Mouse (Mus musculus): ENCODE measurements around the gene Mkrn2. TPM values are rescaled to one million over a fixed set of nuclear protein-coding genes. Genes with fewer than 3 reads are reported as not detected.
"Not testable (repeated sequence)": the region's sequence is repeated elsewhere in the genome, so short reads cannot be mapped to it uniquely, and the experiment has no call there.

The Mkrn2 gene
- polyA plus RNA-seq, 2 experiments from 2014 or later, result 42.2 to 45.6 TPM

DNA sequence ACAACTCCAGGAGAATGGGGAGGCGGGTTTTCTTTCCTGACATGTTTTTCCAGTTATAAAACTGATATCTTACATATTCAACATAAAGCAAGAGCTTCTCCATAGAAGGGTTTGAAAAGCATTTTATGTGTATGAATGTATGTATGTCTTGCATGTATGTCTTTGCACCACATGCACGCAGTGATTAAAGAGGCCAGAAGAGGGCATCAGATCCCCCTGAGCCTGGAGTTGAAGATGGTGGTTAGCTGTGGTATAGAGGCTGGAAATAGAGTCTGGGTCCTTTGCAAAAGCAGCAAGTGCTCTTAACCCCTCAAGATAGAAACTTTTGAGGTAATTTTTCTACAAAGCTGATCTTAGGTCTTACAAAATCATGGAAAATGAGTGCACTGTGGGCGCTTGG lies 7.4 kb downstream of the Mkrn2 start:
- peak; percentile 57 for ATAC-seq

DNA sequence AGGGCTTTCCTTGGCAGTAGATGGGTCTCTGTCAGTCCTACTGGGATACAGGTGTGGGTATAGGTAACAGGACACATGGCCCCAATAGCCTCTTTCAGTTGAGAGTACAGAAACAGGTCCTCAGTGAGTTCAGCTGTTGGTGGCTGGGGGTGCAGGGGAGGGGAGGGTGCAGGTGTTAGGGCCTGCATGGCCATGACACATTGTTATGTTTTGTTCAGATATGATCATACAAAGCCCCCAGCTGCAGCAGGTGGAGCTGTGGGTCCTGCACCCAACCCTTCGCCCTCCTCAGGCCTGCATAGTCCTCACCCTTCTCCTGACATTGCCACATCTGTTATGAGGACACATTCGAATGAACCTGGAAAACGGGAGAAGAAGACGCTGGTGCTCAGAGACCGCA lies 8.6 kb downstream of the Mkrn2 start:
- no peak for ATAC-seq

DNA sequence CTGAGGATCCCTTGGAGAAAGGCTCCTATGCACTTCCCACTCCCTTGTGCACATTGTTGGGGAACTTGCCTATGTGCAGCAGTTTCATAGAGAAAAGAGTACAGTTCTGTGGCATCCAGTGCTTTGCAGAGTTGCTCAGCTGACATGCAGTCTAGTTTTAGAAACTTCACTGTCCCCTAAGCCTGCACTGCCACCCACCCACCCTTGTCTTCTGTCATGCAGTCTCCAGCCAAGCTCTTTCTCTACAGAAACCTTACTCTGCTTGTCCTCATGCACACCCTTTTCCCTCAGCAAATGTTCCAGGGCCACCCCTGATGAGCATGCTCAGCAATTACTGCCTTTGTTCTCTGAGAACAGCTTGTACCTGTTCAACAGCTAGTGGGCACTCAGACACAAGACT lies 12.1 kb downstream of the Mkrn2 start:
- ATAC-seq, result no peak

DNA sequence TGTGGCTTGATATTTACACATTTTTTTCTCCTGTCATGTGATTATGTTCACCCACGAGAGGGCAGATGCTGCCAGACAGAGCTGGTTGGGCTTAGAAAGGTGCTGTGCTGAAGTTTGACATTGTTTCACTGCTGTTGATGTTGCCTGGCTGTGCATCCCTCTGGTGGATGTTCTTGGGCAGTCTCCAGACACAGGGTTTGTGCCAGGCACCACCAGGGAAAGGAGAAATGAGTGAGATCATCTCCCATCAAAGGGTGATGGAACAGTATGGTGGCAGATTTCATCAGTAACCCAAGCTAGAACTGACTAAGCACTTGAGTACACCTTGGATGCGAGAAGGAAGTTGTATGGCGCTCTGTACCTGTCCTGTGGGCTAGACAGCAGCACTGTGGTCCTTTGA lies 14.3 kb downstream of the Mkrn2 start:
- ATAC-seq, result no peak

DNA sequence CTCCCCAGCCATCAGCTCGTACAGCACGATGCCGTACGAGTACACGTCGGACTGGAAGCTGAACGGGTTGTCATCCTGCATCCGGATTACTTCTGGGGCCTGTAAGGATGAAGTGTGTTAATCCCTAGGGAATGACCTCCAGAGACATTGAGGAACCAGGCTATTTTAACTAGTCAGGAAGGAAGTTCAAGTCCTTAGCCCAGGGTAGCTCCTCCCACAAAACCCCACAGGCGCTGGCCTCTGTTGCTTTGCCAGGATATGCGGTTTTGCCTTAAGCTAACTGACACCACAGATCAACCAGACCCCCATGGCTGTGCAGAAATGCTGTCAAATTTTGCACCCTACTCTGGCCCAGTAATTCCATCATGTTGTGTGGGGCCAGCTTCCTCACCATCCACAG lies 18.1 kb downstream of the Mkrn2 start:
- peak; percentile 62 for ATAC-seq

DNA sequence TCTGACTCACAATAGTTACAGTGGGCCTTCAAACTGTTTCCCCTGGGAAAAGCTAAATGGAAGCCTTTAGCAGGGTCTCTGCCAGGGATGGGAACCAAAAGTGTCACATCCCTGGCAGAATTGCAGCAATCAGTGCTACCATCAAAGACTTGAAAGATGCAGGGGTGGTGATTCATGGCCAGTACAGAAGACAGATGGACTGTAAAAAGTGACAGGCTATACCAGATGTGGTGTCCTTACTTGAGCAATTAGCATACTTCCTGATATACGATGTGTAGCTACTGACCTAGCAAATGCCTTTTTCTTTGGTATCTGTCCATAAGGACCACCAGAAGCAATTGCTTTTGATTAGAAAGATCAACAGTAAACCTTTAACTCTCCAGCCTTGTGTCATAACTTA lies 19.2 kb downstream of the Mkrn2 start:
- no peak for ATAC-seq

DNA sequence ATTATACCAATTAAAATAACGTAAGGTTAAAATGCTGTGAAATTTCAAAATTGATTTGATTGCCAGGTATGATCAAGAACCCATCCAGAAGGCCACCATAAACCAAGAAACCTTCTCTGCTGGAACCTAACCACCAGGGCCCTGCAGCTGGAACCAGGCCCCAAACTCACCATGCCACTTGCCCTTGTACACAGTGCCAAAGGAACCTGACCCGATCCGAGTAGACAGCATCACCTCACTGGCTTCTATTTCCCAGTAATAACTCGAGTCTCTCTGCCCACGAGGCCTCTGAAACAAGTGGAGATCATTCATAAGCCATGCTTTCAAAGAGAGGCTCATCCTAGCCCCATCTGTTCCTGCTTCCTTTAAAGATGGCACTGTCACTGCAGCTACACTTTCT lies 24.4 kb downstream of the Mkrn2 start:
- no peak for ATAC-seq

DNA sequence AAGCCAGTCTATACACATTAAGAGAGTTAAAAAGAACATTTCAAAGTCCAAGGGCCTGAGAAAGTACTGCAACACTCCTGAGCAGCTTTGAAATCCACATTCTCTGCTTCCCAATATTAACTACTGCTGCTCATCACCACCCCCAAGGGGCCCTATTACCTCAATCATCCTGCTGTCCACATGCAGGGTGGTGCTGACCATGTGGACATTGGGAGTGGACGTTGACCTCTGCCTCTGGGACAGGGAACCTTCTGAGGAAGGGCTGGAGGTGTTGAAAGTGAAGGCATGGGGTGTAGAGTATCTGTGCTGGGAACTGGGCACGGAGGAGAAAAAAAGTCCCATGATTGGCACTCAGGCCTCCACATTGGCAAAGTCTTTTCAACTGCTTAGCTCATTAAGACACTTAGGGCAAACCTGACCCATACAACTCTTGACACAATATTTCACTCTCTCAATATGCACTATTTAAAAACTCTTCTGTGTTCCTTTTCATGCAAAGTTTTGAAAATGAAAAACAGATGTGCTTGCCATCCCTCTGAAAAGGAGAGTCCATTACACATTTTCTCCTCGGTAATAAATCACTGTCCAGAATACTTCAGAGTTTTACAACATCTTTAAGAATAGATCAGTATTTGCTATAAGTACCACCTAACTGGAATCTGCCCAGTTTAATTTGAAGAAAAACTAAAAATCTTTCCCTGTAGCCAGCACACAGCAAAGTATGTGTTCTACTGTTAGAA lies 29.5 kb downstream of the Mkrn2 start:
- no peak for ATAC-seq

DNA sequence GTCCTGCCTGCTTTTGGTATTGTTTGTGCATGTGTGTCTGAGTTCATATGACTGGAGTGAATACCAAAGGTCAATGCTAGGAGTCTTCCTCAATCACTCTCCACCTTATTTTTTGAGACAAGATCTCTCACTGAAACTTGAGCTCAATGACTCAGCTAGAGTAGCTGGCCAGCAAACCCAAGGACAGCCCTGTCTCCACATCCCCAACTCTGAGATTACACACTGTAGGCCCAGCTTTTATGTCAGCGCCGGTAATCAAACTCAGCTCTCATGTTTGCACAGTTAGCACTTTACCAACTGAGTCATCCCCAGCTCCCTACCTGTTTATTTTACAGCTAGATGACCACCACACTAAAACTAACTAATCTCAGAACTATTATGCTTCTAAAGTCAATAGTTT lies 32.3 kb downstream of the Mkrn2 start:
- no peak for ATAC-seq

DNA sequence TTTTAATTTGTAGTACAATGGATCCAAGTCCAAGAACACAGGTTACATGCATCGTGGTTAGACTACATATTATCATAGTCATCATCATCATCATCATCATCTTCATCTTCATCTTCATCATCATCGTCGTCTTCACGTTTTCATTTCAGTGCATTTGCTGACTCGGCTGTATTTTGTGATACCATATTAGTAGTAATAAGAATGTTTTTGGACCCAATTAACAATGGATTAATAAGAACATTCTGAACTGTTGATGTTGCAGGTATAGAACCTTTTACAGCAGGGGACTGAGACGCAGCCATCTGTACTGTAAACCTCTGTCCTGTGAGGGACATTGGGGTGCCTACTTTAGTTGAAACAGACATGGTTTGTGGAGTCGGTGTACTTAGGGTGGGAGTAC lies 36.5 kb downstream of the Mkrn2 start:
- ATAC-seq, result not testable (repeated sequence)

DNA sequence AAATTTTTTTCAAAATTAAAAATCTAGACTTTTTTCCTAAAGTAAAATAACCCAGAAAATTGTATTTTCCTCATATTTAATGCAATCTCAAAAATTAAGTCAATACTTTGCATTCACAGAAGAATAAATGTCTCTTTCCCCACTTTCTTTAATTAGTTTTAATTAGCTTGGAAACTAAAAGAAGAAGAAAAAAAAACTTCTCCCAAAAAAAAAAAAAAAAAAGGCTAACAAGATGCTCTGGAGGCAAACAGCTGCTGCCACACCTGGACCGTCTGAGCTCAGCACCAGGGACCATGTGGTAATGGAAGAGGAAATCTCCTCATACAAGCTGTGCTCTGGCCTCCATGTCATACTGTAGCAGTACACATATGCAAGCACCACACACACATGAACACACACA lies 41.6 kb downstream of the Mkrn2 start:
- no peak for ATAC-seq

DNA sequence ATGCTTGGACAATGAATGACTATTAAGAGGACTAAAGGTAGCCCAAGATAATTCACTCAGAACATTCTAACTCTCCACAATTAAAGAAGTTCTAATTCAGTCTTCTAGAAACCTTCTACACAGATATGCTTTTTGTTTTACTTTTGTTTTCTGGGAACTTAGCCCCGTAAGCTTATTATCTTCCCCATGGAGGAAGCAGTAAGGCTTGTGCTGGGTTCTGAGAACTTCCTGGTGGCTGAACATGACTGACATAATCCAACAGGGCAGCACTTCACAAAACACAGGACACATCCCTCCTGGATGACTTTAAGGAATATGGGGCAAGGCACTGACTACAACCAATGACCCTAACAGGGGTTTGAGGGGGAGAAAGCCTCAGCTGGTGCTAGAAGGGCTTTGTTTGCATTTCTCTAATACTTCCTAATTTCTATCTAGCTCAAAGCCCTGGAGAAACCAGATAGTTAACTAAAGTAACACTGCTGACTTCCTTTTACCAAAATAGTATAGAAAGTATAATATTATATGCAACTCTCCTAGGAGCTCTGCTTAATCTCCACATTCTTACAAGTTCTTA lies 48.2 kb downstream of the Mkrn2 start:
- ATAC-seq, result peak; percentile 64

DNA sequence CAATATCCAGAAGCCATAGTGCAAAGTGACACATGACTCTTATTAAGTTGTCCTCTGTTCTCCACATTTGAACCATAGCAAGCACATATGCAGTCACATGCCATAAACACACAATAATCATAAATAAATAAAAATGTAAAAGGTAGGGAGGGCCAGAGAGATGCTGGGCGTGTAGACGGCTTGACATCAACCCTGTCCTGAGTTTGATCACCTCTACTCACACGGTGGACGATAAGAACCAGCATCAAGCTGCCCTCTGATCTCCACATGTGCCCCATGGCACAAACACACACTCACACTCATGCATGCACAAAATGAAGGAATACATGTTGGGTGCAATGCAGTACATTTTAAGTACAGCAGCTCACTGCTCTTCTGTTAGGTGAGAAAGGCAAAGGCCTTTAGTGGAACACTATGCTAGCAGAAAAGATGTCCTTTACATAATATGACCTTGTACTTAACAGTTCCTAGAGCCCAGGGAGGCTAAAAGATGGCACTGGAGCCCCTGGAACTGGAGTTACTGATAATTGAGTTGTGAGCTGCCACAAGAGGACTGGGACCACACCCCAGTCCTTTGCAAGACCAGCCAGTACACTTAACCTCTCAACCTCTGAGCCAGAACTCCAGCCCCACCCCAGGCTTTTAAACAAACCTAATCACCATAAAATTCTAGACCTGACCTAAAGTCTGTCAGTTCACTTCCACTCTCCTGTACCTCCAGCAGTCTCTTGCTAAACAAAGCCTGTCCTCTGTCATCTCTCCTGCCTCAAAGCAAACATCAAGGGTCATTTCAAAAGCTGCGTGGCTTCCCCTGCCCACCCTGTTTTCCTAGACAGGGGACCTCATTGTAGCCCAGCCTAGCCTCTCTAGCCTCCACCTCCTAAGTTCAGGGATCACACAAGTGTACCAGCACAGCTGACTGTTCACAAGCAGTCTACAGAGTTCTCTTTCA lies 49.0 kb downstream of the Mkrn2 start:
- ATAC-seq, result no peak

DNA sequence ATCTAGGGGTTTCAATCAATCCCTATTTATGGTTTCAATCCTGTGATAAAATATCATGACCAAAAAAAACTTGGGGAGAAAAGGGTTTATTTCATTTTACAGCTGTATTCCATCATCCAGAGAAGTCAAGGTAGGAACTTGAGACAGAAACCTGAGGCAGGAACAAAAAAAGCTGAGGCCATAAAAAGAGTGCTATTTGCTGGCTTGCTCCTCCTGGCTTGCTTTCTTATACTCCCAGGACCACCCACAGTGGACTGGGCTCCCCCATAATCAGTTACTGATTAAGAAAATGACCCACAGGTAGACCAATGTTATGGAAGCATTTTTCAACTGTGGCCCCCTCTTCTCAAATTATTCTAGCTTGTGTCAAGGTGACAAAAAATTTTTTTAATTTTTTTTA lies 50.0 kb downstream of the Mkrn2 start:
- ATAC-seq, result no peak

DNA sequence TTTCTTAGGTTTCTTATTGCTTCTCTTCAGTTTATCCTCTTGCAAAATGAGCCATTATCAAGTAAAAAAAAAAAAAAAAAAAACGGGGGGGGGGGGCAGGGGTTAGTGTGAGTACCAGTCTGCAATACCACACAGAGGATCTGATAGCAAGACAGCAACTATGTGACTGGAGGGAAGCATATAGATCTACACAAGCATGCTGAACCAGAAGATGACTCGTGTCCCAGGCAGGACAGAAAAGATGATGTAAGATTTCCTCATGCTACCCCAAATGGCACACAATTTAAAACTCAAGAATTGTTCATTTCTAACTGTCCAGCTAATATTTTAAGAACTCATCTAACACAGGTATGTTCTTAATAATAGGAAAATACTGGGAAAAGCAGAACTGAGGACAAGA lies 52.2 kb downstream of the Mkrn2 start:
- ATAC-seq, result no peak

DNA sequence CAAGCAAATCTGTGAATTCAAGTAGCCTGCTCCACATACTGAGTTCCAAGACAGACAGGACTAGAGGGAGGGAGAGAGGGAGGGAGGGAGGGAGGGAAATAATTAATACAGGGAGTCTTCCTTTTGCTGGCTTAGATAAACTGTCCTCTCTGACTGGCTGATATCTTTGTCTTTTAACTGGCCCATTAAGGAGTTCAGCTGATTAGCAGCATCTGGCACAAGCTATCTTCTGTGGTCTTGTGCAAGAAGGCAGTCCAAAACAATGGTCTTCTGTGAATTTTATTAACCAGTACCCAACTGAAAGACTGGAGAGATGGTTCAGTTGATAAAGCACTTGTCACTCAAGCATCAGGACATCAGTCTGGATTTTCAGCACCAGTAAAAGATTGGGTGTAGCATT lies 57.1 kb downstream of the Mkrn2 start:
- ATAC-seq, result no peak

DNA sequence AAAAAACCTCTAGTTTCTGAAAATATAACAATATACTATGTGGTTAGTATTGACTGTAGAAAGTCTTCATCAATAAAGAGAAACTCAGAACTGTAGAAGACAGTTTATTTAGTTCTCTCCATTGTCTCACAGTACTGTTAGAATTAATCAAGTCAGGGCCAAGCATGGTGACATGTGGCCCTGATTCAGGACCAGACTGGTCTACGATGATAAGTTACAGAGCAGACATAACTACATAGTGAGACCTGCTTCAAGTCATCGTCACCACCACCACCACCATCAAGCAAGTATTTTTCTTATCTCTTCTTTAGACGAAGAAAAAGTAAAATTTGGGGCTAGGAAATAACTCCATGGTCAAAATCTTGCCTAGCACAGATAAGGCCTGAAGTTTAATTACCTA lies 62.6 kb downstream of the Mkrn2 start:
- ATAC-seq, result no peak

DNA sequence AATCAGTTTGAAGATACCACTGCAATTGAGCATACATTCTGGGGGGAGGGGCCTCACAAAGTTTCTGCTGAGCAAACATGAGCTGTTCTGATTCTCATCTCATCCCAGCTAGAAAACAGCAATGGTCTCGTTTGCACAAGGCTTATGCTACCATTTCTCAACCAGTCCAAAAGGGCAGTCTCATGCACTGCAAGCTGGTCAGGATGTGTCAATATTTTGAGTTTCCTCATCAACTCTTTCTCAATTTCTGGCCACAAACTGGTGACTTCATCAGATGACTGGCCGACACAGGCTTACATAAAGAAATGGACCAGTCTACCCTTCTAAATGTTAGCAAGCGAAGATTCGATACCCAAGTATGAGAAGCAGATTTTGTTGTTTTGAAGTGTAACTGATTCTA lies 64.9 kb downstream of the Mkrn2 start:
- no peak for ATAC-seq

Other genes with a start within 250 kb of the Mkrn2 start
- 1 to 10 TPM; 1.0 to 2.6 TPM for gene Pparg, start 241.0 kb upstream of the Mkrn2 start, polyA plus RNA-seq (2017; shearing (Covaris generic))
- gene Tsen2, start 57.2 kb upstream of the Mkrn2 start, polyA plus RNA-seq (2017; shearing (Covaris generic)), result 10 to 100 TPM; 13.0 to 16.5 TPM
- under 1 TPM in 1 of 2 experiments, not detected in 1; 0.70 TPM for gene Mkrn2os, start 9.3 kb upstream of the Mkrn2 start, polyA plus RNA-seq (2017; shearing (Covaris generic))
- 10 to 100 TPM; 46.4 to 51.6 TPM for gene Raf1, start 74.7 kb downstream of the Mkrn2 start, polyA plus RNA-seq (2017; shearing (Covaris generic))
- gene Tmem40, start 160.5 kb downstream of the Mkrn2 start, polyA plus RNA-seq (2017; shearing (Covaris generic)), result not detected
- 1 to 10 TPM; 3.7 to 4.5 TPM for gene Cand2, start 172.6 kb downstream of the Mkrn2 start, polyA plus RNA-seq (2017; shearing (Covaris generic))
- 1,000 to 10,000 TPM; 6,591 to 8,533 TPM for gene Rpl32, start 206.8 kb downstream of the Mkrn2 start, polyA plus RNA-seq (2017; shearing (Covaris generic))
- under 1 TPM in 1 of 2 experiments, not detected in 1; 0.20 TPM for gene Efcab12, start 236.5 kb downstream of the Mkrn2 start, polyA plus RNA-seq (2017; shearing (Covaris generic))